In genomic region chr9:65807818-65808217, GRCm38 (mm10) we compare ENCODE assay signal across 22 mouse cellular contexts. TPM values are rescaled to one million over a fixed set of nuclear protein-coding genes. Genes with fewer than 3 reads are reported as not detected.
A peak's percentile ranks its signal among the peaks of the same experiment; 100 is the strongest.
DNase-seq lines count a peak whose midpoint lies in the region; ATAC-seq and TF ChIP-seq lines count a peak whose summit lies in the region.
"Had no signal": no experiment of that assay in that cellular context is flagged by ENCODE, and none has a peak within 500 bp of the region (broad histone marks: within the 10 kb centered on the region; RNA-seq: fewer than 3 reads in every experiment).

No protein-coding gene starts in this region.

- intact Hi-C loops in heart, postnatal 25 days (cut with DNase I): no loop called here
- intact Hi-C loops in heart, postnatal 14 days (cut with DNase I): no loop called here

- H3K9ac ChIP-seq in heart, embryonic 12.5 days: no peak overlapping the region
- no peak overlapping the region for H3K9ac ChIP-seq in heart, embryonic 16.5 days (ENCODE audit: low read length)
- H3K9ac ChIP-seq: embryonic facial prominence, embryonic 13.5 days; forebrain, embryonic 12.5 days; forebrain, embryonic 15.5 days; hindbrain, embryonic 12.5 days; intestine, embryonic 15.5 days had no signal

- 0 out of 2 replicates have a peak overlapping the region, but pooled peaks have one; percentile 32 for H3K27ac ChIP-seq in heart, embryonic 12.5 days (ENCODE audit: poor library complexity, severe bottlenecking)
- peak overlapping the region; percentile 61 for H3K27ac ChIP-seq in heart, embryonic 16.5 days (ENCODE audit: low read length)
- peak overlapping the region; percentile 53; the same call in 1 of the 2 replicates for H3K27ac ChIP-seq in layer of hippocampus, adult 2 months
- H3K27ac ChIP-seq: embryonic facial prominence, embryonic 10.5 days; embryonic facial prominence, embryonic 13.5 days; forebrain, embryonic 12.5 days; forebrain, embryonic 15.5 days; hindbrain, embryonic 12.5 days; intestine, embryonic 15.5 days had no signal

- H3K4me2 ChIP-seq in heart, embryonic 12.5 days: no peak overlapping the region
- no peak overlapping the region for H3K4me2 ChIP-seq in heart, embryonic 16.5 days (ENCODE audit: low read depth, low read length)
- H3K4me2 ChIP-seq: embryonic facial prominence, embryonic 13.5 days; forebrain, embryonic 12.5 days; forebrain, embryonic 15.5 days; hindbrain, embryonic 12.5 days; intestine, embryonic 15.5 days had no signal

- no peaks in the 10 kb centered on the region for H3K27me3 ChIP-seq in heart, embryonic 12.5 days (replicated peaks)
- H3K27me3 ChIP-seq in heart, embryonic 16.5 days (ENCODE audit: control insufficient read depth, insufficient read depth, low read length): no peaks in the 10 kb centered on the region
- H3K27me3 ChIP-seq: embryonic facial prominence, embryonic 13.5 days; forebrain, embryonic 12.5 days; forebrain, embryonic 15.5 days; hindbrain, embryonic 12.5 days; intestine, embryonic 15.5 days had no signal

- no peak for ATAC-seq in heart, embryonic 12.5 days (ENCODE audit: insufficient number of reproducible peaks, low FRiP score)
- no peak for ATAC-seq in heart, embryonic 16.5 days (replicated peaks; ENCODE audit: extremely low read depth, insufficient read depth, low FRiP score)
- ATAC-seq: CD4-positive, CD25-positive, alpha-beta regulatory T cell, adult 4 months; forebrain, embryonic 15.5 days; hindbrain, embryonic 16.5 days; intestine, embryonic 15.5 days had no signal

- no peaks in the 10 kb centered on the region for H3K9me3 ChIP-seq in heart, embryonic 12.5 days (replicated peaks)
- no peaks in the 10 kb centered on the region for H3K9me3 ChIP-seq in heart, embryonic 16.5 days (replicated peaks; ENCODE audit: control insufficient read depth, low read length)
- H3K9me3 ChIP-seq: embryonic facial prominence, embryonic 10.5 days; embryonic facial prominence, embryonic 13.5 days; forebrain, embryonic 12.5 days; forebrain, embryonic 15.5 days; hindbrain, embryonic 12.5 days; intestine, embryonic 15.5 days had no signal

- WGBS in heart, embryonic 12.5 days: 80% methylated on average over 1 of the region's 1 CpGs
- 83% methylated on average over 1 of the region's 1 CpGs for WGBS in heart, embryonic 16.5 days

- no peak for TF ChIP-seq CTCF in layer of hippocampus, adult 2 months (conservative IDR thresholded peaks at IDR 0.05)

- H3K36me3 ChIP-seq in heart, embryonic 12.5 days: no peaks in the 10 kb centered on the region
- no peaks in the 10 kb centered on the region for H3K36me3 ChIP-seq in heart, embryonic 16.5 days (ENCODE audit: control insufficient read depth, insufficient read depth)
- H3K36me3 ChIP-seq: embryonic facial prominence, embryonic 13.5 days; forebrain, embryonic 12.5 days; forebrain, embryonic 15.5 days; hindbrain, embryonic 12.5 days; intestine, embryonic 15.5 days had no signal

- no peak for DNase-seq in heart, postnatal 25 days (ENCODE audit: low spot score)
- no peak for DNase-seq in heart, postnatal 14 days
- DNase-seq in layer of hippocampus, adult 2 months (ENCODE audit: low spot score in 2 of 2): no peak
- DNase-seq in layer of hippocampus, adult 18-20 months (ENCODE audit: low spot score in 2 of 2): no peak
- DNase-seq: cerebellum, adult 11-12 months; cerebellum, adult 9-11 months; embryo, embryonic 11 days; gastrocnemius, postnatal 25 days; kidney, adult 11 months; kidney, adult 8-10 months had no signal

- peaks cover 43% of the 10 kb centered on the region for H3K4me1 ChIP-seq in heart, embryonic 12.5 days (replicated peaks)
- H3K4me1 ChIP-seq in heart, embryonic 16.5 days (ENCODE audit: control insufficient read depth, insufficient read depth, low read length): peaks cover 26% of the 10 kb centered on the region
- H3K4me1 ChIP-seq: embryonic facial prominence, embryonic 10.5 days; embryonic facial prominence, embryonic 13.5 days had no signal

- no peak overlapping the region for H3K4me3 ChIP-seq in heart, embryonic 12.5 days
- no peak overlapping the region for H3K4me3 ChIP-seq in heart, embryonic 16.5 days (ENCODE audit: low read length)
- H3K4me3 ChIP-seq in layer of hippocampus, adult 2 months: no peak overlapping the region
- H3K4me3 ChIP-seq: embryonic facial prominence, embryonic 10.5 days; embryonic facial prominence, embryonic 13.5 days; erythroblast, embryonic 14.5 days; forebrain, embryonic 12.5 days; forebrain, embryonic 15.5 days; heart, adult 2 months; hindbrain, embryonic 12.5 days; intestine, embryonic 15.5 days had no signal

RNA-seq across cellular contexts. Expression of gene Zfp609, which starts 19.5 kb away (rescaled TPM):
- 7.1 and 7.6 TPM in 2 replicates for polyA plus RNA-seq in heart, embryonic 12.5 days (2016; fragmentation: Nextera tagmentation; extraction: Ambion mirVana)
- total RNA-seq in heart, postnatal 25 days (2021): 10 to 100 TPM; 23.2 to 28.0 TPM
- polyA plus RNA-seq in heart, embryonic 16.5 days (2015; fragmentation: Nextera tagmentation; extraction: Ambion mirVana): 4.2 and 5.1 TPM in 2 replicates
- 10 to 100 TPM; 27.5 to 28.3 TPM for total RNA-seq in heart, postnatal 14 days (2021)
- total RNA-seq in layer of hippocampus, adult 2 months (2021): 10 to 100 TPM; 54.2 to 62.2 TPM
- 10 to 100 TPM; 56.2 to 58.6 TPM for total RNA-seq in layer of hippocampus, adult 18-20 months (2021)
